Mouse (Mus musculus) urinary bladder, postnatal 10 days (tissue): ENCODE data around the gene Tesk2.

Experiments used
- DNase-seq: peaks from one replicate; pipeline ENCODE4 v3.0.0; 2022; ENCODE audit warnings: low spot score

The Tesk2 gene

GRCm38 (mm10) chr4:116719396-116719795, 1.4 kb upstream of the Tesk2 start:
- DNase-seq: no peak

GRCm38 (mm10) chr4:116721098-116721628, 415 bp downstream of the Tesk2 start:
- no peak for DNase-seq

- no peak for DNase-seq
Measured at GRCm38 (mm10) chr4:116722230-116722629, 1.5 kb downstream of the Tesk2 start.

GRCm38 (mm10) chr4:116725444-116725843, 4.7 kb downstream of the Tesk2 start:
- no peak for DNase-seq

- DNase-seq: no peak
Measured at GRCm38 (mm10) chr4:116727401-116727800, 6.7 kb downstream of the Tesk2 start.

- no peak for DNase-seq
Measured at GRCm38 (mm10) chr4:116729532-116729931, 8.8 kb downstream of the Tesk2 start.

- DNase-seq: no peak
Measured at GRCm38 (mm10) chr4:116731077-116731476, 10.3 kb downstream of the Tesk2 start.

- no peak for DNase-seq
Measured at GRCm38 (mm10) chr4:116732355-116732754, 11.6 kb downstream of the Tesk2 start.

GRCm38 (mm10) chr4:116734996-116735395, 14.2 kb downstream of the Tesk2 start:
- no peak for DNase-seq

GRCm38 (mm10) chr4:116738972-116739751, 18.4 kb downstream of the Tesk2 start:
- DNase-seq: no peak

GRCm38 (mm10) chr4:116749750-116750149, 29.0 kb downstream of the Tesk2 start:
- DNase-seq: no peak

- no peak for DNase-seq
Measured at GRCm38 (mm10) chr4:116761914-116762313, 41.2 kb downstream of the Tesk2 start.

GRCm38 (mm10) chr4:116764001-116764400, 43.3 kb downstream of the Tesk2 start:
- no peak for DNase-seq

GRCm38 (mm10) chr4:116768510-116768909, 47.8 kb downstream of the Tesk2 start:
- DNase-seq: no peak

- DNase-seq: no peak
Measured at GRCm38 (mm10) chr4:116769060-116769459, 48.3 kb downstream of the Tesk2 start.

GRCm38 (mm10) chr4:116776391-116776790, 55.6 kb downstream of the Tesk2 start:
- DNase-seq: no peak

GRCm38 (mm10) chr4:116777079-116777478, 56.3 kb downstream of the Tesk2 start:
- DNase-seq: no peak

GRCm38 (mm10) chr4:116780541-116780940, 59.8 kb downstream of the Tesk2 start:
- DNase-seq: no peak

GRCm38 (mm10) chr4:116781366-116781765, 60.6 kb downstream of the Tesk2 start:
- DNase-seq: no peak

- no peak for DNase-seq
Measured at GRCm38 (mm10) chr4:116782171-116782570, 61.4 kb downstream of the Tesk2 start.

- no peak for DNase-seq
Measured at GRCm38 (mm10) chr4:116786587-116786986, 65.8 kb downstream of the Tesk2 start.

GRCm38 (mm10) chr4:116787985-116788760, 67.4 kb downstream of the Tesk2 start:
- DNase-seq: no peak

GRCm38 (mm10) chr4:116788956-116789355, 68.2 kb downstream of the Tesk2 start:
- no peak for DNase-seq
